18 mouse cellular contexts compared by ENCODE assay signal in genomic region chr5:113300148-113300889, GRCm38 (mm10). TPM values are rescaled to one million over a fixed set of nuclear protein-coding genes. Genes with fewer than 3 reads are reported as not detected.
DNase-seq lines count a peak whose midpoint lies in the region; ATAC-seq lines count a peak whose summit lies in the region.
"Had no signal": no experiment of that assay in that cellular context is flagged by ENCODE, and none has a peak within 500 bp of the region (broad histone marks: within the 10 kb centered on the region; RNA-seq: fewer than 3 reads in every experiment).

No protein-coding gene starts in this region.

- no peaks in the 10 kb centered on the region for H3K27me3 ChIP-seq in lung, embryonic 15.5 days
- no peaks in the 10 kb centered on the region for H3K27me3 ChIP-seq in forebrain, embryonic 14.5 days (replicated peaks; ENCODE audit: control insufficient read depth, insufficient read depth, low read length)
- peaks cover 72% of the 10 kb centered on the region for H3K27me3 ChIP-seq in heart, embryonic 10.5 days (ENCODE audit: insufficient read depth, poor library complexity, severe bottlenecking)
- H3K27me3 ChIP-seq: liver, embryonic 15.5 days had no signal

- H3K4me3 ChIP-seq in lung, embryonic 15.5 days, result no peak overlapping the region
- no peak overlapping the region for H3K4me3 ChIP-seq in forebrain, embryonic 14.5 days (ENCODE audit: low read depth, low read length)
- H3K4me3 ChIP-seq in heart, embryonic 10.5 days, result no peak overlapping the region
- H3K4me3 ChIP-seq: embryonic facial prominence, embryonic 12.5 days; forebrain, embryonic 10.5 days; hindbrain, embryonic 13.5 days; limb, embryonic 10.5 days; liver, embryonic 15.5 days had no signal

- peak; percentile 50 for DNase-seq in cerebellum, adult 9-11 months
- DNase-seq in cerebellum, postnatal 36 days, result no peak
- no peak for DNase-seq in lung, adult 18-20 months
- DNase-seq in left cerebral cortex, adult 9 months (ENCODE audit: low spot score in 2 of 2), result peak; percentile 69 to 88
- peak; percentile 85 for DNase-seq in telencephalon, adult 2 months (ENCODE audit: low read depth, low spot score)
- no peak for DNase-seq in forebrain, embryonic 14.5 days (ENCODE audit: low spot score)
- DNase-seq in heart, embryonic 10.5 days (ENCODE audit: low spot score), result no peak
- DNase-seq: gastrocnemius, postnatal 14 days; kidney, postnatal 25 days had no signal

- 51% methylated on average over 22 of the region's 22 CpGs for WGBS in lung, embryonic 15.5 days
- 83% methylated on average over 22 of the region's 22 CpGs for WGBS in forebrain, embryonic 14.5 days
- WGBS in heart, embryonic 10.5 days, result 67% methylated on average over 22 of the region's 22 CpGs

- no peaks in the 10 kb centered on the region for H3K36me3 ChIP-seq in lung, embryonic 15.5 days
- H3K36me3 ChIP-seq in forebrain, embryonic 14.5 days (ENCODE audit: control insufficient read depth, insufficient read depth, low read length), result no peaks in the 10 kb centered on the region
- H3K36me3 ChIP-seq in heart, embryonic 10.5 days, result no peaks in the 10 kb centered on the region
- H3K36me3 ChIP-seq: embryonic facial prominence, embryonic 12.5 days; forebrain, embryonic 10.5 days; limb, embryonic 10.5 days; liver, embryonic 15.5 days had no signal

- H3K4me2 ChIP-seq in lung, embryonic 15.5 days, result peak overlapping the region; percentile 13; the same call in 1 of the 2 replicates
- no peak overlapping the region for H3K4me2 ChIP-seq in forebrain, embryonic 14.5 days (ENCODE audit: low read length)
- H3K4me2 ChIP-seq: embryonic facial prominence, embryonic 12.5 days; hindbrain, embryonic 13.5 days; liver, embryonic 15.5 days had no signal

- H3K4me1 ChIP-seq in lung, embryonic 15.5 days, result peaks cover 18% of the 10 kb centered on the region
- H3K4me1 ChIP-seq in forebrain, embryonic 14.5 days (ENCODE audit: control insufficient read depth, insufficient read depth, low read length), result no peaks in the 10 kb centered on the region
- peaks cover 15% of the 10 kb centered on the region; the same call in 1 of the 2 replicates for H3K4me1 ChIP-seq in heart, embryonic 10.5 days
- H3K4me1 ChIP-seq: liver, embryonic 15.5 days had no signal

- no peaks in the 10 kb centered on the region for H3K9me3 ChIP-seq in lung, embryonic 15.5 days
- H3K9me3 ChIP-seq in forebrain, embryonic 14.5 days (replicated peaks; ENCODE audit: control insufficient read depth, low read length), result no peaks in the 10 kb centered on the region
- no peaks in the 10 kb centered on the region for H3K9me3 ChIP-seq in heart, embryonic 10.5 days
- H3K9me3 ChIP-seq: embryonic facial prominence, embryonic 12.5 days; forebrain, embryonic 10.5 days; hindbrain, embryonic 13.5 days; limb, embryonic 10.5 days; liver, embryonic 15.5 days had no signal

- H3K9ac ChIP-seq in lung, embryonic 15.5 days, result no peak overlapping the region
- H3K9ac ChIP-seq in forebrain, embryonic 14.5 days (ENCODE audit: low read length), result no peak overlapping the region
- H3K9ac ChIP-seq: embryonic facial prominence, embryonic 12.5 days; hindbrain, embryonic 13.5 days; liver, embryonic 15.5 days had no signal

- no peak overlapping the region for H3K27ac ChIP-seq in lung, embryonic 15.5 days
- no peak overlapping the region for H3K27ac ChIP-seq in forebrain, embryonic 14.5 days (ENCODE audit: low read depth, low read length)
- no peak overlapping the region for H3K27ac ChIP-seq in heart, embryonic 10.5 days
- H3K27ac ChIP-seq: embryonic facial prominence, embryonic 12.5 days; forebrain, embryonic 10.5 days; hindbrain, embryonic 13.5 days; limb, embryonic 10.5 days; liver, embryonic 15.5 days had no signal

- no peak for ATAC-seq in lung, embryonic 15.5 days (ENCODE audit: borderline replicate concordance, extremely low read depth, low FRiP score, low TSS enrichment)
- no peak for ATAC-seq in forebrain, embryonic 14.5 days

RNA-seq across cellular contexts. Expression of gene Sgsm1, which starts 10.3 kb away (rescaled TPM):
- 4.8 and 5.4 TPM in 2 replicates for polyA plus RNA-seq in lung, embryonic 15.5 days (2015; fragmentation: Nextera tagmentation; extraction: Ambion mirVana)
- polyA plus RNA-seq in forebrain, embryonic 14.5 days (2014; fragmentation: Nextera tagmentation; extraction: Ambion mirVana), result 6.7 and 8.9 TPM in 2 replicates
- 6.5 and 6.7 TPM in 2 replicates for polyA plus RNA-seq in heart, embryonic 10.5 days (2016; fragmentation: Nextera tagmentation; extraction: Ambion mirVana)

RNA-seq across cellular contexts. Expression of gene Aym1, which starts 56.8 kb away (rescaled TPM):
- polyA plus RNA-seq in lung, embryonic 15.5 days (2015; fragmentation: Nextera tagmentation; extraction: Ambion mirVana), result not detected in 2 replicates
- polyA plus RNA-seq in forebrain, embryonic 14.5 days (2014; fragmentation: Nextera tagmentation; extraction: Ambion mirVana), result not detected in 2 replicates
- polyA plus RNA-seq in heart, embryonic 10.5 days (2016; fragmentation: Nextera tagmentation; extraction: Ambion mirVana), result not detected in 2 replicates
- polyA plus RNA-seq: embryonic facial prominence, embryonic 12.5 days; forebrain, embryonic 10.5 days; heart, embryonic 14.5 days; hindbrain, embryonic 13.5 days; limb, embryonic 10.5 days; liver, embryonic 15.5 days; neural tube, embryonic 14.5 days; small intestine, adult 2 months had no signal

Comparison
In these comparisons a context has a peak if more than half of its experiments do, and no peak if none do; other contexts are left out.
1. DNase-seq: peak in cerebellum, adult 9-11 months (single experiment), left cerebral cortex, adult 9 months (2 of 2) and telencephalon, adult 2 months (single experiment); none in cerebellum, postnatal 36 days (0 of 2), lung, adult 18-20 months (0 of 2), forebrain, embryonic 14.5 days (single experiment) and heart, embryonic 10.5 days (single experiment).